Mouse (Mus musculus): Measurements from ENCODE around the gene Ergic2.
"Not testable (repeated sequence)": the region's sequence is repeated elsewhere in the genome, so short reads cannot be mapped to it uniquely, and the experiment has no call there.

Gene Ergic2

DNA sequence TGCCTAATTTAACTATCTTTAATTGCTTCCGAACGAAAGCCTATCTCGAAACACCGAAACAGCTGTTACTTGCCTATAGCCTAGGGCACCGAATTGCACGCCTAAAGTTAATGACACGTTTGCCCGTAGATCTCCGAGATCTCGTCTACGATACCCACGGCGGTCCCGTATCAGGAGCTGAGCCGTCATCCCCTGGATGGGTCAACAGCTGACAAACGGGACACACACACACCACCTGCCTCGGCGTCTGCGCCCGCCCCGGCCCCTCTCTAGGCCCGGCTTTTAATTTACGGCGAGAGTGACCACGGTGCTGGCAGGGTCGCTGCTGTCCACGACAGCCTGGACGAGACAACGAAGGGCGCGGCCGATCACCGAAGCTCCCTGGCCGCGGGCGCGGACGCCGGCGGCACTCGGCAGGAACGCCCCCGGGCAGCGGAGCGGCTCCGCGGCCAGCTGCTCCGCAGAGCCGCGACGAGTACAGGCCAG is 740 bp downstream of the Ergic2 start:
- DNase-seq (ENCODE audit: low spot score in 2 of 2) = peak in 1 of 2 experiments; percentile 5

GRCm38 (mm10) chr6:148207522-148207921 is 4.7 kb downstream of the Ergic2 start:
- no peak for DNase-seq (ENCODE audit: low spot score in 2 of 2)

GRCm38 (mm10) chr6:148205134-148205533 is 7.0 kb downstream of the Ergic2 start:
- no peak for DNase-seq (ENCODE audit: low spot score in 2 of 2)

DNA sequence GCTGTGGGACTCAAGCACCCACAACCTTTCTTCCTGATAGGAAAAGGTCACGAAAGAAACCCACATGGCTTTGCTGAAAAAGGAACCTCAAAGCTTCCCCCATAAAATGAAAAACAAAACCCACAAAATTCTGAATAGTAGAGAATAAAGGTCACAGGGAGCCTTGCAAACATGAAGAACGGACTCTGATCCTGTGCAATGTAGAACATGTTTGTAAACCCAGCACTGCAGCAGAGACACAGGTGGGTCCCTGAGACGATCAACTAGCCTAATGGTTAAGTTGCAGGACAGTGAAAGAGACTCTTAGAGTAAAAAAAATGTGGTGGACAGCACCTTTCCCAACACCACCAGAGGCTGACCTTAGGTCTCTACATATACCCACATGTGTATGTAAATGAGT is 12.4 kb downstream of the Ergic2 start:
- DNase-seq (ENCODE audit: low spot score in 2 of 2) = no peak

GRCm38 (mm10) chr6:148199177-148199576 is 13.0 kb downstream of the Ergic2 start:
- no peak for DNase-seq (ENCODE audit: low spot score in 2 of 2)

GRCm38 (mm10) chr6:148193972-148194701 is 18.0 kb downstream of the Ergic2 start:
- DNase-seq (ENCODE audit: low spot score in 2 of 2) = no peak

- DNase-seq (ENCODE audit: low spot score in 2 of 2) = no peak
Measured at GRCm38 (mm10) chr6:148185694-148186093, 26.5 kb downstream of the Ergic2 start.

DNA sequence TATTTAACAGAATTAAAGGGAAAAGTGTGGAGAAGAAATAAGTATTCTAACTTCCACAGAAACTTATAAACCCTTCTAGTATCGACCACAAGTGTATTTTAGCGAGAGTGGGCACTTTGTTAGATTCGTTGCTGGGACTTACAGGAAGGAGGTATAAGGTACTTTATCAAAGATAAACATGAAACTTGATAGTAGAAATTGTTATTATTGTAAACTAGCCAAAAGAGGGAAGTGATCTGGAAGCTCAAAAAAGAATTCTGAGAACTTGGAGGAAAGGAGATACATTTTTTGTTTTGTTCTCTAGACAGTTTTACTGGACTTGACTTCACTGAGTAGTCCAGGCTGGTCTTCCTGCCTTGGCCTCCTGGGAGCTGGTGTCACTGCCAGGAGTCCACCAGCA is 39.3 kb downstream of the Ergic2 start:
- no peak for DNase-seq (ENCODE audit: low spot score in 2 of 2)

DNA sequence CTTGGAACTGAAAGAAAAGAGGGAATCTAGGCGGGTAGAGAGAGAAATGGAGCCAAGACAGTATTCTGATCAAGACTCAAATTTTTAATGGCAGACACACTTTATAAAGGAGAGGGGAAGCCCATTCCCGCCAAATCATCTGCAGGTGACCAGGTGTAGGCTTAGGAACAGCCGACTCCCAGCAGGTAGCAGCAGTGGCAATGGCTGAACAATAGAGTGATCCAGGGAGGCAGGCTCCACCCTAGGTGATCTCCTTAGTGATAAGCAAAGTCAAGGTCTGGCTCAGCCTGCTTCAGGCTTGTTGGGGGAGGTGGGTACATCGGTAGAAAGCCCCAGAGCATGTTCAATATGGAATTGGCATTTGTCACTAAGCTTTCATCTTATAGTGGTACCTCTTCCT is 59.9 kb downstream of the Ergic2 start:
- not testable (repeated sequence) for DNase-seq (ENCODE audit: low spot score in 2 of 2)

DNA sequence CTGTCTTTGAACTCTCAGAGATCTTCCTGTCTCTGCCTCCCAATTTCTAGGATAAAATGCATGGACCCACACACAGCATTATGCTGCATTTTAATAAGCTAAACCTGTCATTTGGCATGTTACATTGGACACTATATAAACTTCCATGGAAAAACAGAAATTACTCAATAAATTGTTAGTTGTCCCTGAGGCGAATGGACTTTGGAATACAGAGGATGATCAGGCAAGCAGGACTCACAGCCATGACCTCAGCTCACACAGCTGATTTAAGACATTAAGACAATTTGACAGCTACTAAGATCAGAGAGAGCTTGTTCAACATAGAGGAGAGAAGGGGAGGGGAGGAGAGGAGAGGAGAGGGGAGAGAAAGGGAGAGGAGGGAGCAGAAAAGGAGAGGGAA is 69.8 kb downstream of the Ergic2 start:
- DNase-seq (ENCODE audit: low spot score in 2 of 2) = no peak

GRCm38 (mm10) chr6:148141874-148142273 is 70.3 kb downstream of the Ergic2 start:
- no peak for DNase-seq (ENCODE audit: low spot score in 2 of 2)

- no peak for DNase-seq (ENCODE audit: low spot score in 2 of 2)
Measured at GRCm38 (mm10) chr6:148139288-148139995, 72.7 kb downstream of the Ergic2 start.

- DNase-seq (ENCODE audit: low spot score in 2 of 2) = peak in 1 of 2 experiments; percentile 8
Measured at GRCm38 (mm10) chr6:148135769-148136382, 76.3 kb downstream of the Ergic2 start.

GRCm38 (mm10) chr6:148133536-148133935 is 78.6 kb downstream of the Ergic2 start:
- no peak for DNase-seq (ENCODE audit: low spot score in 2 of 2)

DNA sequence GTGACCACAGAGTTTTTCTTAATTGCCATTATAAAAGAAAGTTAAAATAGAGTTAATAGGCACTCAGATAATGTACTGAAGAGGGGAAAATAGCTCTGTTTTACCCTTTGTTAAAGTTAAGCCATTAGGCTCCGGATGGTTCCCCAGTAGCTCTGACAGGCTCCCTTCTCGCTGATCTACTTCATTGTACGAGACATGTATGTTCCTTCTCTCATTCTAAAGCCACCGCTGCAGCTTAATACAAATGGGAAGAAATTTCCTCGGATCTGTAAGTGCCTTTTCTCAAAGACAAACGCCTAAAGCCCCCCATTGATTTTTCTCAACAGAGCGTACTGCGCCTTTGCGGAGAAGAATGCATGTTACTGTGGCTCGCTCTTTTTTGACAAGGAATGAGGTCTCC is 79.9 kb downstream of the Ergic2 start:
- DNase-seq (ENCODE audit: low spot score in 2 of 2) = no peak
